ENCODE assay signal across 26 mouse cellular contexts in the genomic region with DNA sequence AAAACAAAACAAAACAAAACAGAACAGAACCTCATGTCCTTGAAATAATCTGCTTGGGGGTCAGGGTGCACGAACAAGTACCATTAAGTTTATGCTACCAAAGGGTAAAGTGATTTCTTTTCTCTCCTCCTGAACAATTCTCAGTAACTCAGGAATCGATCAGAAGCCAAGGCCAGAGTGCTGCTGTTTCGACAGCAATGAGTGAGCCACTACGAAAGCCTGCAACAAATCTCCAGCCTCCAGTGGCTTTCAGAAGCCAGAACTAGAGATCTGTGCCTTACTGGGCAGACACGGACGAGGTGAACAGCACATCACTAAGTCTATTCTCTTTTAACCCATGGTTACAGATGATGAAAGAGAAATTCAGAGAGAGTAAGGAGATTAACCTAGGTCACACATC. TPM values are rescaled to one million over a fixed set of nuclear protein-coding genes. Genes with fewer than 3 reads are reported as not detected.
DNase-seq lines count a peak whose midpoint lies in the region; ATAC-seq and TF ChIP-seq lines count a peak whose summit lies in the region.
"Had no signal": no experiment of that assay in that cellular context is flagged by ENCODE, and none has a peak within 500 bp of the region (broad histone marks: within the 10 kb centered on the region; RNA-seq: fewer than 3 reads in every experiment).

No protein-coding gene starts in this region.

- H3K27ac ChIP-seq in heart, embryonic 13.5 days (replicated peaks): no peak overlapping the region
- H3K27ac ChIP-seq in liver, adult 2 months (replicated peaks; ENCODE audit: insufficient read depth, low read depth, low read length): no peak overlapping the region
- peak overlapping the region; percentile 86; the same call in 1 of the 2 replicates for H3K27ac ChIP-seq in liver, embryonic 13.5 days
- H3K27ac ChIP-seq in liver, embryonic 16.5 days (ENCODE audit: low read length): no peak overlapping the region
- H3K27ac ChIP-seq: forebrain, embryonic 10.5 days; left cerebral cortex, adult 2 months; limb, embryonic 12.5 days; midbrain, embryonic 10.5 days; neural tube, embryonic 13.5 days had no signal

- no peak for ATAC-seq in heart, embryonic 13.5 days (ENCODE audit: extremely low read depth, insufficient number of reproducible peaks, low FRiP score, low TSS enrichment)
- ATAC-seq in liver, embryonic 13.5 days (ENCODE audit: low read depth): no peak
- ATAC-seq in liver, embryonic 16.5 days (ENCODE audit: low read depth): no peak
- ATAC-seq: forebrain, embryonic 16.5 days; intestine, embryonic 16.5 days had no signal

- 75% methylated on average over 6 of the region's 6 CpGs for WGBS in heart, embryonic 13.5 days
- whole genome bisulfite sequencing in liver, adult 2 months: 32% methylated on average over 6 of the region's 6 CpGs
- WGBS in liver, embryonic 13.5 days (ENCODE audit: insufficient replicate concordance): 72% methylated on average over 6 of the region's 6 CpGs
- 68% methylated on average over 6 of the region's 6 CpGs for WGBS in liver, embryonic 16.5 days (ENCODE audit: insufficient replicate concordance)

- TF ChIP-seq POLR2A in liver, adult 2 months (IDR thresholded peaks at IDR 0.05; ENCODE audit: extremely low read depth, insufficient read depth, low read length): no peak

- no peak for TF ChIP-seq CTCF in liver, adult 2 months (IDR thresholded peaks at IDR 0.05; ENCODE audit: low read depth, low read length)

- H3K9ac ChIP-seq in heart, embryonic 13.5 days: 0 out of 2 replicates have a peak overlapping the region, but pooled peaks have one; percentile 30
- no peak overlapping the region for H3K9ac ChIP-seq in liver, adult 2 months (ENCODE audit: low read depth, low read length)
- H3K9ac ChIP-seq in liver, embryonic 13.5 days: peak overlapping the region; percentile 92
- 0 out of 2 replicates have a peak overlapping the region, but pooled peaks have one; percentile 4 for H3K9ac ChIP-seq in liver, embryonic 16.5 days (ENCODE audit: low read depth, low read length)
- H3K9ac ChIP-seq: limb, embryonic 12.5 days; lung, embryonic 14.5 days; neural tube, embryonic 13.5 days had no signal

- no peaks in the 10 kb centered on the region for H3K27me3 ChIP-seq in heart, embryonic 13.5 days (replicated peaks)
- H3K27me3 ChIP-seq in liver, adult 2 months (ENCODE audit: control insufficient read depth, insufficient read depth, low read length): no peaks in the 10 kb centered on the region
- peaks cover 3% of the 10 kb centered on the region; the same call in 1 of the 2 replicates for H3K27me3 ChIP-seq in liver, embryonic 13.5 days
- H3K27me3 ChIP-seq in liver, embryonic 16.5 days (ENCODE audit: control insufficient read depth, insufficient read depth, low read depth, low read length): no peaks in the 10 kb centered on the region; the same call in 1 of the 2 replicates

- peaks cover 38% of the 10 kb centered on the region for H3K36me3 ChIP-seq in heart, embryonic 13.5 days
- peaks cover 14% of the 10 kb centered on the region for H3K36me3 ChIP-seq in liver, adult 2 months (ENCODE audit: control insufficient read depth, insufficient read depth, low read length)
- peaks cover 45% of the 10 kb centered on the region for H3K36me3 ChIP-seq in liver, embryonic 13.5 days
- peaks cover 29% of the 10 kb centered on the region for H3K36me3 ChIP-seq in liver, embryonic 16.5 days (ENCODE audit: control insufficient read depth, insufficient read depth)
- H3K36me3 ChIP-seq: limb, embryonic 12.5 days; neural tube, embryonic 13.5 days had no signal

- no peak overlapping the region for H3K4me2 ChIP-seq in heart, embryonic 13.5 days
- H3K4me2 ChIP-seq in liver, embryonic 13.5 days: peak overlapping the region; percentile 93
- H3K4me2 ChIP-seq in liver, embryonic 16.5 days (ENCODE audit: low read depth, low read length): peak overlapping the region; percentile 98
- H3K4me2 ChIP-seq: limb, embryonic 12.5 days had no signal

- H3K9me3 ChIP-seq in heart, embryonic 13.5 days: no peaks in the 10 kb centered on the region
- no peaks in the 10 kb centered on the region for H3K9me3 ChIP-seq in liver, embryonic 13.5 days (replicated peaks)
- H3K9me3 ChIP-seq in liver, embryonic 16.5 days (replicated peaks; ENCODE audit: control insufficient read depth, low read length): no peaks in the 10 kb centered on the region
- H3K9me3 ChIP-seq: forebrain, embryonic 10.5 days; limb, embryonic 12.5 days; midbrain, embryonic 10.5 days; neural tube, embryonic 13.5 days had no signal

- intact Hi-C loops in heart, postnatal 10 days (cut with DNase I): no loop called here

- no peak for DNase-seq in heart, postnatal 10 days
- peak; percentile 52 for DNase-seq in liver, adult 2 months (ENCODE audit: extremely low read depth, low read depth, low spot score)
- no peak for DNase-seq in liver
- DNase-seq in liver, embryonic 13.5 days: no peak
- DNase-seq in gastrocnemius, postnatal 4 days (ENCODE audit: low spot score in 2 of 2): no peak
- DNase-seq: adrenal gland, postnatal 10 days; B cell, adult 2 months; cerebellum, adult 11 months; cerebellum, adult 9-10 months; cerebellum, postnatal 36 days; kidney, adult 9 months; kidney, postnatal 14 days; lung, embryonic 14.5 days; lung, postnatal 14 days; thymus, adult 2 months; thymus, postnatal 4 days had no signal

- no peak overlapping the region for H3K4me3 ChIP-seq in heart, embryonic 13.5 days
- no peak overlapping the region for H3K4me3 ChIP-seq in liver, adult 2 months (ENCODE audit: insufficient read depth, low read depth, low read length)
- peak overlapping the region; percentile 88 for H3K4me3 ChIP-seq in liver, embryonic 13.5 days (replicated peaks)
- H3K4me3 ChIP-seq in liver, embryonic 16.5 days (ENCODE audit: low read depth, low read length): no peak overlapping the region
- H3K4me3 ChIP-seq: forebrain, embryonic 10.5 days; left cerebral cortex, adult 2 months; limb, embryonic 12.5 days; midbrain, embryonic 10.5 days; myocyte; neural tube, embryonic 13.5 days had no signal

- H3K4me1 ChIP-seq in heart, embryonic 13.5 days: peaks cover 28% of the 10 kb centered on the region
- peaks cover 8% of the 10 kb centered on the region for H3K4me1 ChIP-seq in liver, adult 2 months (ENCODE audit: control insufficient read depth, insufficient read depth, low read length)
- H3K4me1 ChIP-seq in liver, embryonic 13.5 days (replicated peaks): peaks cover 45% of the 10 kb centered on the region
- H3K4me1 ChIP-seq in liver, embryonic 16.5 days (ENCODE audit: control insufficient read depth, low read depth, low read length): peaks cover 29% of the 10 kb centered on the region
- H3K4me1 ChIP-seq: limb, embryonic 12.5 days had no signal

- peaks cover 8% of the 10 kb centered on the region for H3K79me2 ChIP-seq in liver, adult 2 months (ENCODE audit: control insufficient read depth, insufficient read depth, low read length)

RNA-seq across cellular contexts. Expression of a gene that starts 3.0 kb away (rescaled TPM):
- 29.3 and 37.8 TPM in 2 replicates for polyA plus RNA-seq in heart, embryonic 13.5 days (2015; fragmentation: Nextera tagmentation; extraction: Ambion mirVana)
- 10 to 100 TPM; 16.2 to 18.5 TPM for total RNA-seq in heart, postnatal 10 days (2021)
- 14.3 and 20.9 TPM in 2 replicates for total RNA-seq in liver, adult 2 months (2014; rRNA removed)
- polyA plus RNA-seq in liver, adult 2 months (2012; rRNA removed): 4.7 and 4.8 TPM in 2 replicates
- 60.7 and 70.4 TPM in 2 replicates for polyA plus RNA-seq in liver, embryonic 13.5 days (2015; fragmentation: Nextera tagmentation; extraction: Ambion mirVana)
- 50.3 and 51.8 TPM in 2 replicates for polyA plus RNA-seq in liver, embryonic 16.5 days (2015; fragmentation: Nextera tagmentation; extraction: Ambion mirVana)
- total RNA-seq in gastrocnemius, postnatal 4 days (2021): 10 to 100 TPM; 13.9 to 14.8 TPM

RNA-seq across cellular contexts. Expression of a gene that starts 47.2 kb away (rescaled TPM):
- 33.5 and 37.1 TPM in 2 replicates for polyA plus RNA-seq in heart, embryonic 13.5 days (2015; fragmentation: Nextera tagmentation; extraction: Ambion mirVana)
- total RNA-seq in heart, postnatal 10 days (2021): 10 to 100 TPM; 24.2 to 25.8 TPM
- total RNA-seq in liver, adult 2 months (2014; rRNA removed): 10.6 and 11.5 TPM in 2 replicates
- 15.7 and 16.6 TPM in 2 replicates for polyA plus RNA-seq in liver, adult 2 months (2012; rRNA removed)
- 27.1 and 29.8 TPM in 2 replicates for polyA plus RNA-seq in liver, embryonic 13.5 days (2015; fragmentation: Nextera tagmentation; extraction: Ambion mirVana)
- polyA plus RNA-seq in liver, embryonic 16.5 days (2015; fragmentation: Nextera tagmentation; extraction: Ambion mirVana): 17.9 and 19.1 TPM in 2 replicates
- total RNA-seq in gastrocnemius, postnatal 4 days (2021): 10 to 100 TPM; 17.7 to 19.6 TPM

RNA-seq across cellular contexts. Expression of a gene that starts 47.3 kb away (rescaled TPM):
- polyA plus RNA-seq in heart, embryonic 13.5 days (2015; fragmentation: Nextera tagmentation; extraction: Ambion mirVana): 12.0 and 12.4 TPM in 2 replicates
- 1 to 10 TPM; 5.6 to 6.2 TPM for total RNA-seq in heart, postnatal 10 days (2021)
- 1.6 and 1.8 TPM in 2 replicates for total RNA-seq in liver, adult 2 months (2014; rRNA removed)
- 0.61 and 0.62 TPM in 2 replicates for polyA plus RNA-seq in liver, adult 2 months (2012; rRNA removed)
- polyA plus RNA-seq in liver, embryonic 13.5 days (2015; fragmentation: Nextera tagmentation; extraction: Ambion mirVana): 7.0 and 9.9 TPM in 2 replicates
- polyA plus RNA-seq in liver, embryonic 16.5 days (2015; fragmentation: Nextera tagmentation; extraction: Ambion mirVana): 6.0 and 6.6 TPM in 2 replicates
- total RNA-seq in gastrocnemius, postnatal 4 days (2021): 10 to 100 TPM in 1 of 2 experiments, 1 to 10 TPM in 1; 9.7 to 12.3 TPM
